Mouse (Mus musculus) C2C12 (cell line): ENCODE measurements around the gene Slc26a10.

Source experiments
- CEBPB ChIP-seq: IDR thresholded peaks from one replicate; pipeline ENCODE4 v1.6.1; 2011; ENCODE audit warnings: low read depth, mild to moderate bottlenecking, control low read depth, moderate library complexity
- CTCF ChIP-seq: IDR thresholded peaks from one replicate; pipeline ENCODE4 v1.5.1; 2011; ENCODE audit not compliant: control insufficient read depth, insufficient read depth, insufficient read length
- FOSL1 ChIP-seq: IDR thresholded peaks from one replicate; pipeline ENCODE4 v1.8.0; 2011; ENCODE audit warnings: mild to moderate bottlenecking, low read length; ENCODE audit not compliant: poor library complexity, insufficient read depth, severe bottlenecking
- MAX ChIP-seq: IDR thresholded peaks from one replicate; pipeline ENCODE4 v1.6.1; 2011; ENCODE audit warnings: mild to moderate bottlenecking, control low read depth
- MYOD1 ChIP-seq: IDR thresholded peaks from one replicate; pipeline ENCODE4 v1.6.1; 2011; ENCODE audit warnings: low read depth; ENCODE audit not compliant: control insufficient read depth, insufficient read length
- MYOG ChIP-seq: IDR thresholded peaks from one replicate; pipeline ENCODE4 v1.6.1; 2011; ENCODE audit not compliant: control insufficient read depth, insufficient read length; ENCODE audit errors: extremely low read depth
- USF1 ChIP-seq: IDR thresholded peaks from one replicate; pipeline ENCODE4 v1.6.1; 2011; ENCODE audit warnings: low read depth, mild to moderate bottlenecking, control low read depth, moderate library complexity

DNA sequence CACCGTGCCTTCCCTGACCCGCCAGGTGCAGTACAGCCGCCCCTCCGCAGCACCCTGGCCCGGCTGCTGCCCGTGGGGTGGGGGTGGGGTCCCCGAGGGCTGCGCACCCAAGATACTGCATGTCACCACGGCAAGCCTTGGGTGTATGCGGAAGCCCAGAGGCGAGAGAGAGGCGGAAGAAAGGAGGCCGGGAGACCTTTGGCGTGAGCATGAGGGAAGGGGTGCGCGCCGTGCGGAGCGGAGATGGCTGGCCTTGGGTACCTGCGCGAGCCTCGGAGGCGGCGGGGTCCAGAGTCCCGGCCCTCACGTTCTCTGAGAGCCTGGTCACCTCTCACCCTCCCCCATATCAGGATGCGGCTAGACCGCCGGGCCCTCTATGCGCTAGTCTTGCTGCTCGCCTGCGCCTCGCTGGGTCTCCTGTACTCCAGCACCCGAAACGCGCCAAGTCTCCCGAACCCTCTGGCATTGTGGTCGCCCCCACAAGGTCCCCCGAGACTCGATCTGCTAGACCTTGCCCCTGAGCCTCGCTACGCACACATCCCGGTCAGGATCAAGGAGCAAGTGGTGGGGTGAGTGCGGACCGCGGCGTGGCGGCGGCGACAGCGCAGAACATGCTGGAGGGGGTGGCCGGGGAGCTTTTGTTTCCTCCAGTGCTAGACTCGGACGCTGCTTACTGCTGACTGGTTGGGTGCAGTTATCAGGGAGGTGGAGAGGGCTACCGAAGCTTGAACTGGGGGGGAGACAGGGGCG lies 14.6 kb downstream of the Slc26a10 start:
- TF ChIP-seq CTCF (no peak), USF1 (no peak), CEBPB (no peak), MAX (no peak), MYOG (no peak), MYOD1 (no peak), FOSL1 (no peak)
